Mouse (Mus musculus) ovary, postnatal 10 days (tissue): ENCODE data around the gene Ak8.
A peak's percentile ranks its signal among the peaks of the same experiment; 100 is the strongest.

Experiments
- DNase-seq: peaks from one replicate; pipeline ENCODE4 v3.0.0; 2022; ENCODE audit warnings: low spot score

Ak8 gene

DNA sequence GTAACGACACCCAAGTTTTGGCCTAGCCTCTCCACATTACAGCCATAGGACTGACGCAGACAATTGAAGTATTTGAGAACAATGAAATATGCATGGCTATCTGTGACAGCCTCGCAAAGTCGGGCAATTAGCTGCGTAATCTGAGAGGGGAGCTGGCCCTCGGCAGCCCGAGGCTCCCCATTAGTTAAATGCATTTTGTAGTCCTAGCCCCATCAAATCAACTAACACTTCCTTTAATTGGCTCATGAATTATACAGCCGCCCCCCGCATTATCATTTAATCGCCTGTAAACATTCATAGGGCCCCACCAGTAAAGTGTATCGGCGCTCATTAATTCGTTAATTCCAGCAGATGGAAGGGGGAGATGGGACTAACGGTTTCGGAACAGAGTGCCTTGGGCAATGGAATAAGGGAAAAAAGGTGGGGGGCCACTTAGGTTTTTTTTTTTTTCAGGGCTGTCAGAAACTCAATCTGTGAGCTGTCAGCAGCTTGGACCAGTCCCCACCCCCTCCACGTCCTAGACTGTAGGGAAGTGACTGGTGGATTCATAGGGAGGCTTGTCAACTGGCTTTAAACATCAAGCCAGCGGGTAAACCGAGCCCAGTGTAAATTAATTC, 97.6 kb downstream of the Ak8 start:
- no peak for DNase-seq

DNA sequence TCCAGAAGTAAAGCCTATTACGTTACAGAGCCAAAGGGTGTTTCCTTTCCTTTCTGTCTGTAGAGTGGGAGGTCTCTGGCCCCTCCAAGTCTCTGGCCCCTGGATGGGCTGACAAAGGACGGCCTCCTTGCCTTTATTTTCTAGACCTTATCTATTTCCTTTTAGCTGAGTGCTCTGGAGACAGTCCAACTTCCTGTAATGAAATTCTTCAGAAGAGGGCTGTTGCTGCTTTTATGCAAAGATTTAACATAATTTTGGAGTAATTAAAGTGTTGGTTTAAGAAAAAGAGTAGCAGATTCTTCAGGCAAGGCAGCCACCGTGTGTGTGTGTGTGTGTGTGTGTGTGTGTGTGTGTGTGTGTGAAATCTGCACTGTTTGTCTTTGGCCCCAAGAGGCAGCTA, 98.4 kb downstream of the Ak8 start:
- no peak for DNase-seq

- no peak for DNase-seq
These were observed 99.6 kb downstream of the Ak8 start for GRCm38 (mm10) chr2:28799575-28799974.

GRCm38 (mm10) chr2:28803406-28803805, 103.4 kb downstream of the Ak8 start:
- DNase-seq: no peak

DNA sequence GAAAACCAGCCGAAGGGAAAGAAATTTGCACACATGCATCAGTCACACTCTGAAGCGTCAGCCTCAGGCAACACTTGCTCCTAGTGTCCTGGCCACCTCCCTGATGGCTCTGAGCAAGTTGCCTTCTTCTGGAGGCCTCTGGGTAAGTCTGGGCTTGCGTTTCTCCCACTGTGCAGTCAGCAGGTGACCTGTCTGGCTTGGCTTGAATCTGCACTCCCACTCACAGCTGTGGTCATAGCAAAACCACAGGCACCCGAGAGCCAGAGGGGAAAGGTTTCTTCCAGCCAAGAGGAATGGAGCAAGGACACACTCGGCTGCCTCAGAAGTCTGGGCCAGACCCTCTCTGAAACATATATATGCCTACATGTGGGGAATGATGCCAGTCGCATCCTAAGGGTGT, 108.9 kb downstream of the Ak8 start:
- no peak for DNase-seq

- DNase-seq: no peak
These were observed 110.5 kb downstream of the Ak8 start for GRCm38 (mm10) chr2:28810260-28811013.

GRCm38 (mm10) chr2:28818866-28819265, 118.9 kb downstream of the Ak8 start:
- no peak for DNase-seq

GRCm38 (mm10) chr2:28829265-28829664, 129.3 kb downstream of the Ak8 start:
- DNase-seq: no peak

GRCm38 (mm10) chr2:28836181-28836940, 136.4 kb downstream of the Ak8 start:
- DNase-seq: no peak

GRCm38 (mm10) chr2:28839501-28840221, 139.7 kb downstream of the Ak8 start:
- DNase-seq: no peak

DNA sequence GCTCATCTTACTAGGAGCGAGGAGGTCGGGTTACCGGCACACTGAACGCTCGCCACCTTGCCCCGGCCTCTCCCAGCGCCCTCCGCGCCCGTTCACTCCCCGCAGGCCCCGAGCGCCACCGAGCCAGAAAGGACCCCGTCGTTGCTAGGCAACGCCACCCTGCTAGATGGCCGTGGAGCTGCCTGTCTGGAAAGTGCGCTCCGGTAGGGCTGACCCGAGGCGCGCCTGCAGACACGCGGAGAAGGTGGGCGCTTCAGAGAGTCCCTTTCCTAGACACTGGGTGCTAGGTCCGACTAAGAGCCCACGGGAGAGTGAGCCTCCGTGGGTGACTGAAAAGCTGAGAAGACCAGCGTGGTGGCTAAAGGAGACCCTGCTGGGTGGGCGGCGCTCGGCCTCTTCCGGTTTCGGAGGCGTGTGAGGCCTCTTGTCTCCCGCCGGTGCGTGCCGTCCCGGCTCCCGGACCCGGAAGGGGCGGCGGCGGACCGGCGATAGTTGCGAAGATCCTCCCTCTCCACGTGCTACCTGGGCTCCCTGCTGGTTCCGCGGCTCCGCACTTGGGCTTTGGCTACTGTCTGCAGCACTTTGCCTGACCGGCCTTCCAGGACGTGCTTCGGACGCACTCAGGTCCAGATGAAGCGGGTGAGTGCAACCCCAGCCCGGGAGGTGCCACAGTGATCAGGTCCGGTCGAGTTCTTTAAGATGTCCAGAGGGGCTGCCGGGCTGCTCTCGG, 140.4 kb downstream of the Ak8 start, which contains the start of the genes Gtf3c4 and Ddx31:
TSS of gene Gtf3c4 (minus strand) at position 139 of the 730 bp plus-strand sequence.
TSS of gene Ddx31 (plus strand) at position 185 of the 730 bp plus-strand sequence.
- peak; percentile 96 for DNase-seq

GRCm38 (mm10) chr2:28842042-28842441, 142.1 kb downstream of the Ak8 start:
- no peak for DNase-seq

DNA sequence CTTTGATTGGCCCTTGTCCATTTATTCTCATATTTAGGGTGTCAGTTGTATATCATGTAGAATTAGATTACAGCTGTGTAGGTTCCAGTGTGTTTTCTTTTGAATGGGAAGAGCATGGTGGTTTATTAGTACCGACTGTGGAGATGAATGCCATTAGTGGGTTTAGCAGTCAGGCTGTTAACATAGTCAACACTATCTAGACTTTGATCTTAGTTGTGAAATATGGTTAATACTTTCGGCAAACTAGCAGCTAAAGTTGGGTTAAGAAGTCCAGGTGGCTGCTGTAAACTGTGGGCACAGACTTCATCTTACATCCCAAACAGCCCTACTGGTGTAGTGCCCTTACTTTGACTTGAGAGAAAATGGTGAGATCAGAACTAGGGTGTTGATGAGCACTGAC, 148.9 kb downstream of the Ak8 start:
- no peak for DNase-seq

DNA sequence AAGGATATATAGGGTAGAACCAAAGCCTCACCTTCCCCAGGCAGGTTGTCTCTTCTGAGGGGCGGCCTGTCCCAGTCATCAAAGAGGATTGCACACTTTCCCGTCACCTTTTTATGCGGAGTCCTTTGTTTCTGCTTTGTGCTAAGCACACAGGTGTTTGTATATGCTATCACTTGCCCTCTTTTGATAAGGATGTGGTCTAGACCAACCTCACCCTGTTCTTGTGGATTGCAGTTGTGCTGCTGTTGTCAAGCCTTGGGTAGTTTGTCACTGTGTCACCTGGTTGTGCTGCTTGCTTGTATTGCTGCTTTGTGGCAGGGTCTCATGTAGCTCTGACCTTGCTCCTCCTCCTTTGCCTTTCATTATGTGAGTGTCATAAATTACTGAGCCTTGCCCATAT, 152.6 kb downstream of the Ak8 start:
- DNase-seq: no peak

DNA sequence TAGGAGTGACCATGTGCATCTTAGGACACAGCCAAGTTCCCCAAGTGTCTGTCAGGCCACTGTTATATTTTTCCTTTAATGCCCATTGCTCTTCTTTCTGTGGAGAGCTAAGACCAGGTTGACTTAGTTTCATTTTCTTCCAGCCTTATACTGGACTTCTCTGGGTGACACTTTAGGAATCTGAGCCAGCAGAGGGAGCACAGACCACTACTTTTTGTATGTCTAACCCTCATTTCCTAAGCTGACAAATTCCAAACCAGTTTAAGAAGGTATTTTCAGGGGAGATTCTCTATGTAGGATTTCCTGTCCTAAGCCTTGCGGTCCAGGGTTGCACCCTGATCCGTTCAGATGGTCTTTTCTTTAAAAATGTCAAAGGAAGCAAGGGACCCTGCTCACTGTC, 155.8 kb downstream of the Ak8 start:
- DNase-seq: no peak

- DNase-seq: no peak
These were observed 159.3 kb downstream of the Ak8 start for GRCm38 (mm10) chr2:28859303-28859702.

DNA sequence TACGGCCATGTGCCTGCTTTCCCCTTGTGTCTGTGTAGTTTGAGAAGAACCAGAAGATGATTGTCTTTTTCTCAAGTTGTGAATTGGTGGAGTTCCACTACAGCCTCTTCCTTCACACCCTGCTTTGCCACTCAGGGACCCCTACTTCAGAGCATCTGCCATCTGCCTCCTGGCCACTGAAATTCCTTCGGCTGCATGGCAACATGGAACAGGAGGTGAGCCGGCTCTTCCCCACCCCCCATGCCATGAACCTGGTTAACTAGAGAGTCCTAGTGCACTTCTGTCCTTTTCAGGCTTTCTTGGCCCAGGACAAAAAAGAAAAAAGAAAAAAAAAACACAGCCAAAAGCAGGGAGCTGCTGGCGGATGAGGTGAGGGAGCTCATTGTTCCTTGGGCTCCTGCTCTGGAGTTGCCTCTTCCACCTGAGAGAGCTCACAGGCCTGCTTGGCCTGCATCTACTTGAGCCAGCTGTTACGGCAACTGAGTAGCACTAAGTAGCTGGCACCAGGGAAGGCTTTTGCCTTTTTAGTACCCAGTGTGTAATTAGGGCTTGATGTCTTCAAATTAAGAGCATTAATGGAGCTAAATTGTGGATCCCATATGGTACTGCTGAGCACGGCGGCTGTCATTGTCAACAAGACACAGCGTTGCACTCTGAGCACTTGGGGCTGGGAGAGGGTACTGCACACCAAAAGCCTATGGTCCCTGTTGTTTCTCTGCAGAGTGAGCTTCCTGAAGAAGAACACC, 160.9 kb downstream of the Ak8 start:
- no peak for DNase-seq
